Mouse (Mus musculus) stomach, embryonic 14.5 days (tissue): Measurements from ENCODE around the gene Hadh. TPM values are rescaled to one million over a fixed set of nuclear protein-coding genes. Genes with fewer than 3 reads are reported as not detected.
A peak's percentile ranks its signal among the peaks of the same experiment; 100 is the strongest.

Experiments used
- ATAC-seq: fragments of 200-750 bp; cut with Nextera tagmentation; 2 replicates; pipeline ENCODE4 v1.8.0; 2017; ENCODE audit warnings: low read depth, moderate TSS enrichment; ENCODE audit not compliant: insufficient number of reproducible peaks, insufficient read depth, low FRiP score
- H3K27ac ChIP-seq: fragments of 300-500 bp; sonication (generic); 2 replicates; pipeline ENCODE4 v1.5.1; 2014; ENCODE audit warnings: mild to moderate bottlenecking, low read length, moderate library complexity, mixed read lengths
- H3K27me3 ChIP-seq: fragments of 300-500 bp; sonication (generic); 2 replicates; pipeline ENCODE4 v1.6.1; 2014; ENCODE audit warnings: low read length, control low read depth, mixed read lengths; ENCODE audit not compliant: control insufficient read depth, insufficient read depth
- H3K36me3 ChIP-seq: fragments of 300-500 bp; sonication (generic); 2 replicates; pipeline ENCODE4 v1.6.1; 2014; ENCODE audit warnings: mild to moderate bottlenecking, control low read depth, low read length, moderate library complexity, mixed read lengths; ENCODE audit not compliant: control insufficient read depth, insufficient read depth
- H3K4me1 ChIP-seq: fragments of 300-500 bp; sonication (generic); 2 replicates; pipeline ENCODE4 v1.6.1; 2014; ENCODE audit warnings: low read length, control low read depth, mixed read lengths; ENCODE audit not compliant: control insufficient read depth, insufficient read depth
- H3K4me2 ChIP-seq: fragments of 300-500 bp; sonication (generic); replicated peaks from 2 replicates; pipeline ENCODE4 v1.6.1; 2014; ENCODE audit warnings: low read depth, low read length, control low read depth
- H3K4me3 ChIP-seq: fragments of 300-500 bp; sonication (generic); 2 replicates; pipeline ENCODE4 v1.5.1; 2014; ENCODE audit warnings: low read depth, low read length, control low read depth
- H3K9ac ChIP-seq: fragments of 300-500 bp; sonication (generic); replicated peaks from 2 replicates; pipeline ENCODE4 v1.6.1; 2014; ENCODE audit warnings: low read depth, mild to moderate bottlenecking, control low read depth, low read length, moderate library complexity, mixed read lengths
- H3K9me3 ChIP-seq: fragments of 300-500 bp; sonication (generic); 2 replicates; pipeline ENCODE4 v1.6.1; 2016; ENCODE audit warnings: low read depth, low read length, control low read depth; ENCODE audit not compliant: control insufficient read depth
- WGBS: fragments of 180-500 bp; shearing (Covaris S2); extraction: QIAGEN DNeasy Blood & Tissue Kit; methylation state at CpG from one replicate; pipeline ENCODE4 v1.1.7; 2014; 5-methylcytosine and 5-hydroxymethylcytosine counted together
- polyA plus RNA-seq: library from polyadenylated mRNA; unstranded; fragments of >200 nt; fragmentation: Nextera tagmentation; extraction: Ambion mirVana; gene quantifications from 2 replicates; pipeline ENCODE4 v1.2.1, GENCODE M21; 2014

Gene Hadh
- 139 and 146 TPM in 2 replicates for polyA plus RNA-seq

DNA sequence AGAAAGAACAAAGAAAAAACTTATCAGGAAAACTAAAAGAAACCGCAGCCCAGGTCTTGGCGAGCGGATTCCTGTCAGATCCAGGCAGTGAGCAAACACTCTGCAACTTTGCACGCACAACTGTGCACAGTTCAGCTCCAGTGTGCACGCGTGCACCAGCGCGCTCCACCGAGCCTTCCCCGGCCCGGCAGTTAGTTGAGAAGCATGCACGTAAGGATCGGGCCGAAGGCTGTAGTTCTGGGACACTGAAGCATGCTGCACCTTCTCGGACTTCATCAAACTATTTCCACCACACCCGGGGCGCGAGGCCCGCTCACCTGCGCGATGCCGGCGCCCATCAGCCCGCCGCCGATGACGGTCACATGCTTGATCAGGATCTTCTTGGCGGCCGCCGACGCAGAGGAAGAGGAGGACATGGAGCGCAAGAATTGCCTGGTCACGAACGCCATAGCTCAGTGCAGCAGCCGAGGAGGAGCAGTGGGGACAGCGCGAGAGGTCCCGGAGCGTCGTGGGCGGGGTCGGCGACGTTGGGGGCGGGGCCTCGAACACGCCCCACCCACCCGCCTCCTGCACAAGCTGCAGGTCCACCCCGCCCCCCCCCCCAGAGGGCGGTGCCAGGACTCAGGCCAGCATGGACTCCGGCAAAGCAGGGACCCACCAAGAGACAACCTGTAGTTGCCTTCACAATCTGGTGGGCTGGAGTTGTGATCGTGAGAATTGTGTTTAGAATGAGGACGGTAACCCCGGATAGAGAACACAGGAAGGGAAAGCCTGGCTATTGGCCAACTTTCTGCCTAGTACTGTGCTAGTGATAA, at the start of gene Hadh:
Gene Hadh, minus strand, starts transcription at position 543 of the 815 bp plus-strand sequence.
- Histone ChIP-seq H3K27me3 (no peaks in the 10 kb centered on the region), H3K4me3 (peak within 1 kb of the TSS; percentile 72), H3K9me3 (no peaks in the 10 kb centered on the region), H3K9ac (peak within 1 kb of the TSS; percentile 59), H3K36me3 (no peaks in the 10 kb centered on the region), H3K4me1 (peaks cover 10% of the 10 kb centered on the region; the same call in 1 of the 2 replicates), H3K27ac (peak within 1 kb of the TSS; percentile 74; the same call in 1 of the 2 replicates), H3K4me2 (peak within 1 kb of the TSS; percentile 64)
- peak; percentile 89 for ATAC-seq
- WGBS, result under 1% methylated on average over 54 of the region's 54 CpGs

DNA sequence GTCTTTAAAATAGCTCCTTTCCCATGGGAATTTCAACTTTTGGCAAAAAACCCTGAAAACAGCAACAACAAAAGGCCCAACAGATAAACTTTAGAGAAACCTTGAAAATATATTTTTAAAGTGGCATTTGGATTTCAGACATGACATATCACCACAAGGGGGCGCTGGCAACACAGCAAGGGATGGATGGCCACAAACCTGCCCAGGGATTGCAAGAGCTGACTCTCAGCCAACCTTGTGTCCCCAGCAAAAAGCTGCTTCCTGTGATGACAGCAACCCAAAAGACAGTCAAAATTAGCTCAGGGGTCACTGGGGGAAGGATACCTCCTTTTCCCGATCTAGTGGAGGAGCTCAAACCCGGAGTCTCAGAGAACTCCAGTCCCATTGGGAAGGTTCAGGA, 48.3 kb upstream of the Hadh start:
- no peaks in the 10 kb centered on the region for H3K9me3 ChIP-seq
- H3K36me3 ChIP-seq, result no peaks in the 10 kb centered on the region
- no peak overlapping the region for H3K4me2 ChIP-seq
- H3K9ac ChIP-seq, result no peak overlapping the region
- 13% methylated on average over 3 of the region's 3 CpGs for WGBS
- H3K4me1 ChIP-seq, result no peaks in the 10 kb centered on the region; the same call in 1 of the 2 replicates
- no peak for ATAC-seq
- no peaks in the 10 kb centered on the region for H3K27me3 ChIP-seq
- H3K4me3 ChIP-seq, result no peak overlapping the region
- H3K27ac ChIP-seq, result no peak overlapping the region

- WGBS, result 54% methylated on average over 2 of the region's 2 CpGs
These were observed 46.3 kb upstream of the Hadh start for GRCm38 (mm10) chr3:131318211-131318610.

GRCm38 (mm10) chr3:131317126-131317525, 45.2 kb upstream of the Hadh start:
- ATAC-seq, result no peak
- H3K27ac ChIP-seq, result no peak overlapping the region
- H3K9ac ChIP-seq, result no peak overlapping the region
- H3K27me3 ChIP-seq, result no peaks in the 10 kb centered on the region
- H3K4me3 ChIP-seq, result no peak overlapping the region
- H3K36me3 ChIP-seq, result no peaks in the 10 kb centered on the region
- H3K4me2 ChIP-seq, result no peak overlapping the region
- 95% methylated on average over 1 of the region's 1 CpGs for WGBS
- H3K9me3 ChIP-seq, result no peaks in the 10 kb centered on the region
- no peaks in the 10 kb centered on the region for H3K4me1 ChIP-seq

More at GRCm38 (mm10) chr3:131318211-131318610, 46.3 kb upstream of the Hadh start:
- Histone ChIP-seq H3K4me2 (no peak overlapping the region), H3K9ac (no peak overlapping the region), H3K9me3 (no peaks in the 10 kb centered on the region), H3K36me3 (no peaks in the 10 kb centered on the region), H3K4me1 (no peaks in the 10 kb centered on the region; the same call in 1 of the 2 replicates), H3K27me3 (no peaks in the 10 kb centered on the region), H3K4me3 (no peak overlapping the region), H3K27ac (no peak overlapping the region)
- no peak for ATAC-seq

DNA sequence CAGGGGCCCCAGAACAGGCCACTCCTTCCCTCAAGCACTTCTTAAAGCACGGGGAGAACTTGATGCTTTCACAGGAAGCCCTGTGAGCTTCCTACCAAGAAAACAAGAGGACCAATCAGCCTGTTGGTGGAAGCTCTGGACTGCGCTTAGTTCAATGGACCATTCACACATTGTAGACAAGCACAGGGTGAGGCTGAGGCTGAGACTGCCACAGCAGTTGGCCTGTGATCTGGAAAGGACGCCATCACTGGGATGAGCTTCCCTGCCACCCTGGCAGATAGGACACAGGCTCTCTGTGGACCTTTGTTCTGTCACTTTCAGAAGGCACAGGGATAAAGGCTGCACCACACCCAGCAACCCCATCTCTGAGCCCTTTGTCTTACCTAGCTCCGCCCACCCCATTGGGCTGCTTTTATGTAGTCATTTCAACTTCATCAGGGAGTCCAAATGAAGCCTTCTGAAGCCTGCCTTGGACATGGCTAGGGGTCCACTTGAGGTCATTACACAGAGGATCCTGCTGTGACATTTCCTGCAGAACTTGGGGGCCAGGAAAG, 44.1 kb upstream of the Hadh start:
- Histone ChIP-seq H3K27me3 (no peaks in the 10 kb centered on the region), H3K9me3 (no peaks in the 10 kb centered on the region), H3K36me3 (no peaks in the 10 kb centered on the region), H3K4me3 (no peak overlapping the region), H3K4me2 (no peak overlapping the region), H3K4me1 (no peaks in the 10 kb centered on the region), H3K9ac (no peak overlapping the region), H3K27ac (no peak overlapping the region)
- WGBS, result 64% methylated on average over 4 of the region's 4 CpGs
- ATAC-seq, result no peak

DNA sequence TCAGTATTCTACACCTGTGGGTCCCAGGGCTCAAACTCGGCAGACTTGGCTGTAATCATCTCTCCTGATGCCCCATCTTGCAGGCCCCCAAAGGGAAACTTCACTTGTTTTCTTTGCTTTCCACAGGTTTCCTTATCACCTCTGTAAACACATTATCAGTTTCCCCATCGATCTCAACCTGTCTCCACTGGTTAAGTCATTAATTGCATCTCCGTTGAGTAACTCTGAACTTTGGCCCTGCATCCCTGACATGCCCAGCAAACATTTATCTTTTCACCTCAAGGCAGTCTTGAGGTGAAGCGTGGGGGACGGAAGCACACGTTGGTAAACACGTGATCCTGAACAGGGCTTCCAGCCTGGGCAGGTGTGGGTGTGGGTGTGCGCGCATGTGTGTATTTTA, 40.4 kb upstream of the Hadh start:
- H3K36me3 ChIP-seq, result no peaks in the 10 kb centered on the region
- no peaks in the 10 kb centered on the region for H3K27me3 ChIP-seq
- no peak overlapping the region for H3K27ac ChIP-seq
- H3K9ac ChIP-seq, result no peak overlapping the region
- H3K9me3 ChIP-seq, result peaks cover 7% of the 10 kb centered on the region
- no peak overlapping the region for H3K4me3 ChIP-seq
- ATAC-seq, result no peak
- WGBS, result 31% methylated on average over 9 of the region's 9 CpGs
- no peak overlapping the region for H3K4me2 ChIP-seq
- no peaks in the 10 kb centered on the region for H3K4me1 ChIP-seq

- Histone ChIP-seq H3K9ac (no peak overlapping the region), H3K36me3 (no peaks in the 10 kb centered on the region), H3K9me3 (peaks cover 7% of the 10 kb centered on the region), H3K4me1 (no peaks in the 10 kb centered on the region), H3K27ac (no peak overlapping the region), H3K4me2 (no peak overlapping the region), H3K4me3 (no peak overlapping the region), H3K27me3 (no peaks in the 10 kb centered on the region)
- no peak for ATAC-seq
- WGBS, result 76% methylated on average over 4 of the region's 4 CpGs
These were observed 38.7 kb upstream of the Hadh start for GRCm38 (mm10) chr3:131310572-131310971.

DNA sequence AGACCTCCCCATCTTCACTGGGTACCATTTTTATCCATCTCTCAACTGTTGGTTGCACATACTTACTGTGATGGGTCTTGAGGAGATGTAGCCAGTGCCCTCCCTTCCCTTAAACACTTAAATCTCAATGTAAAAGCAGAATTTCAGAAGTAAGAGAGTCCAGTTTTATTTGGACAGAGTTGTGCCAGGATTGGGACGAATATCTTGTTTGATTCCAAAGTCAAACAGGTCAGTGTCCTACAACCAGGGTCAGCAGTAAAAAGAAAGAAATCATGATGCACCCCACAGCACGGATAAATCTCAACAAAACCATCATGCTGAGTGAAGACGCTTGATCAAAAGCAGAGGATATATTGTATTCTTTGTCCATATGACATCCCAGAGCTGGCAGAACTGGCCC, 35.9 kb upstream of the Hadh start:
- Histone ChIP-seq H3K4me1 (no peaks in the 10 kb centered on the region), H3K27me3 (no peaks in the 10 kb centered on the region), H3K27ac (no peak overlapping the region), H3K36me3 (no peaks in the 10 kb centered on the region), H3K9ac (no peak overlapping the region), H3K4me3 (no peak overlapping the region), H3K9me3 (peaks cover 7% of the 10 kb centered on the region), H3K4me2 (no peak overlapping the region)
- ATAC-seq, result no peak
- WGBS, result 85% methylated on average over 3 of the region's 3 CpGs
